Mouse (Mus musculus): ENCODE data around the gene Hoxc6. TPM values are rescaled to one million over a fixed set of nuclear protein-coding genes. Genes with fewer than 3 reads are reported as not detected.

The Hoxc6 gene
- total RNA-seq, 2 experiments from 2014 or later = 47.9 to 59.3 TPM

DNA sequence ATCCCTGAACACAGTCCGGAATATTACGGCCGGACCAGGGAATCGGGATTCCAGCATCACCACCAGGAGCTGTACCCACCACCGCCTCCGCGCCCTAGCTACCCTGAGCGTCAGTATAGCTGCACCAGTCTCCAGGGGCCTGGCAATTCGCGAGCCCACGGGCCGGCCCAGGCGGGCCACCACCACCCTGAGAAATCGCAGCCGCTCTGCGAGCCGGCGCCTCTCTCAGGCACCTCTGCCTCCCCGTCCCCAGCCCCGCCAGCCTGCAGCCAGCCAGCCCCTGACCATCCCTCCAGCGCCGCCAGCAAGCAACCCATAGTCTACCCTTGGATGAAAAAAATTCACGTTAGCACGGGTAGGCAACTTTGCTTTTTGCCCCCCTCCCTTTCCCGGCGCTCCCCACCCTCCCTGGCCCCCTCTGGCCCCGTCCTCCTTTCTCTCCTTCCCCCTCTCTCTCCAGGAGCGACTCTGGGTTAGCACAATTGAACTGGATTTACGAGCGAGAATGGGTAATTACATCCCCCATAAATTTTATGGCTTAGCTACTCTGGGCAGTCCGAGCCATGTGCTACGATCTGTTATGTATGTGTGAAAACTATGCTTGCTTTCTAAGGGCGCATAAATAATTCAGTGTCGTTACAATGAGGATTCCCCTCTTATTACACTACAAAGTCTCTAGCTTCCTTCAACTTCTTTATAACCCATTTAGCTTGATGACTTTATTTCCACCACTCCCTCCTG is 36.9 kb downstream of the Hoxc6 start:
- DNase-seq (ENCODE audit: low spot score in 2 of 2) = peak in 1 of 2 experiments; percentile 23

DNA sequence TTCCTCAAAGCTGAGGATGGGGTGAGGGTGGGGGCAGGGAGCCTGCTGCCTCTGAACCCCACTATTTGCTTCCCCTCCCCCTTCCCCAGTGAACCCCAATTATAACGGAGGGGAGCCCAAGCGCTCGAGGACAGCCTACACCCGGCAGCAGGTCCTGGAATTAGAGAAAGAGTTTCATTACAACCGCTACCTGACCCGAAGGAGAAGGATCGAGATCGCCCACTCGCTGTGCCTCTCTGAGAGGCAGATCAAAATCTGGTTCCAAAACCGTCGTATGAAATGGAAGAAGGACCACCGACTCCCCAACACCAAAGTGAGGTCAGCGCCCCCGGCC is 37.5 kb downstream of the Hoxc6 start:
- DNase-seq (ENCODE audit: low spot score in 2 of 2) = no peak

DNA sequence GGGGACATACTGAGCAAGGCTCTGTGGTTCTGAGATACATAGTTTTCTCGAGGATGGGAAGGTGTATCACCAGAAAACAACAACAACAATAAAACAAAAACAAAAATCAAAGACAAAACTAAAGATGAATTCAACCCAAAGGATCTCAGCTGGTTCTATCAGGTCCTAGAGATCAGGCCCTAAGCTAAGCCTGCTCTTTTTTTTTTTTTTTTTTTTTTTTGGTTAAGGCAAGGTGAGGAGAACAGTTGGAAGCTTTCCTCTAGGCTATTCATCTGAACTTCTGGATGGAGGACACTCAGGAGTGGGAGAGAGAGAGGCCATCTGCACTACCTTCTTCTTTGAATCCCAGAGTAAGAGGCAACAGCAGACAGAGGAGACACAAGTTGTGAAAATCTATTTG is 39.5 kb downstream of the Hoxc6 start:
- no peak for DNase-seq (ENCODE audit: low spot score in 2 of 2)

DNA sequence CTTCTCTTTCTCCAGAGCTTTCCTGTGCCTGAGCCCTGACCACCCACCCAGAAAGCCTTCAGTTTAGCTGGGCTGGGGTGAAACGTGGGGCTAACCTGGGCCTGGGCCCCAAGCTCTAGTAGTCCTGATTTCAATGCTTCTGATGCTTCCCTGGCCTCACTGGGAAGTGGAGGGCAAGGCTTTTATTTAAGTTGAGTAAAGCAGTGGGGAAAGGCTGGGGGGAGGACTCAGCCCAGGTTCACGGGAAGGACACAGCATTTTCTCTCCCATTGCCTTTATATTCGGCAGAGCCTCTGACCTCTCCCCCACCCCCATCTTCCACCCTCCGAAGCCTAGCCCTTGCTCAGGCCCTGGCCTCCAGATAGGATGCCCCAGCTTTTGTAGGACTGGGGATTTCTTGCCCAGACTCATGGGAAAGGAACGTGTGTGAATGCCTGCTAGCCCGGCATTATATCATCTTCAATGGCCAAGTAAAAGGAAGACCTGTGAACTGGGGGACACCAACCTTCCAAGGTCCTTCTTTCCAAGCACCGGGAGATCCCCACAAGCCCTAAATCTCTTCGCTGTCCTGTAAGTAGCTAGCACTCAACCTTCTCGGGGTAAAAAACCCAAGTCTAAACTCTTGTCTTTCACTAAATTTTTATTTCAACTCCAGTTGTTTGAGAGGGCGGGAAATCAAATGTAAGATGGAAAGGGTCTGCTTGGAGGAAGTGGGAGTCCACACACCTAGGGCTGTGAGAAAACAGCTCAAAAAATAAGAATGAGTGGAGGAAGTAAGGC is 40.8 kb downstream of the Hoxc6 start:
- DNase-seq (ENCODE audit: low spot score in 2 of 2) = no peak

DNA sequence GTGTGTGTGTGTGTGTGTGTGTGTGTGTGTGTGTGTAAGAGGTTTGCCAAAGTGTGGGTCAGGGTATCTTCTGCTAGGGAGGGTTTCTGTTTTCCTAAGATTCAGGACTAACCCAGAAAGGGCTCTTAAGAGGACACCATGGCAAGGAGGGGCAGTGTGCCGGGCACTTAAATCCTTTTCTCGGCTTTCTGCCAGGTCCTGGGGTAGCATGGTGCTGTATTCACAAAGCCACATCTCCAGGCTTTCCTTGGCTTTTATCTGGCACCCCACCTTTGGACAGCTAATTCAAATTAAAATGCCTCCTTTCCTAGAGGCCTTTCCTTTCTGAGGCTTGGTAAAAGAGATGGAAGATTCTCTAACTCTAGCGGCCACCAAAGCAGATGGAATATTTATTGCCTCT is 41.6 kb downstream of the Hoxc6 start:
- no peak for DNase-seq (ENCODE audit: low spot score in 2 of 2)

DNA sequence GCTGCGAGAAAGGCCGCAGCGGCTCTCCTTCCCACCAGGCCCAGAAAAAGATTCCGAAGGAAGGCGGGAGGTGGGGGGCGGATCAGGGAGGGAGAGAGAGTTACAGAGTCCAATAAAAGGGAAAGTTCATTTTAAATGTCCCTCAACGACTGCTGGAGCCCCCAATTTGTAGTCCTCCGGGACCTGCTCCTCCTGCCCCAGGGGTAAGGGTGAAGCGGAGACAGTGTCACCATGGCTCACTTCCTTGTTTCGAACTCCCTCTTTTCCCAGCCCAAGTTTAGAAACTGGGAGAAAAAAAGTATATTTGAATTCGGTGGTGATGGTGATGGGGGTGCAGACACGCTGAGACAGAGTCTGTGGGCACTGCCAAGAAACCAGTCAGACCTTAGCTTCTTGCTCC is 42.5 kb downstream of the Hoxc6 start:
- DNase-seq (ENCODE audit: low spot score in 2 of 2) = no peak

DNA sequence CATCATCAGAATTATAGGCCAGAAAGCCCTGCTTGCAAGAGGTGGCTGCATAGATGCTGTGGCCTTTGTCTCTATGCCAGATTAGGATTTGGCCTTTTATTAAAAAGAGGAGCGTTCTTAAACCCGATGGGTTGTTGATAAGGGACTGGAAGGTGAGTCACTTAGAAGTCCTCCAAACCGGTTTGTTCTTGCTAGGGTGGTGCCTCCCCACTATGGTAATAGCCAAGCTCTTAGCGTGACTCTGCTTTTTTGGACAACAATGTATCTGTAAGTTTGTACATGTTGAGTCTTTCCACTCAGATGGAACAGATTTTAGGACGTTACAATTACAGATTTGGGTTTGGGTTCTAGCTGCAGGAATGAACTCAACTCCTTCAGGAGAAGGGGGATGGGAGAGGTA is 43.6 kb downstream of the Hoxc6 start:
- no peak for DNase-seq (ENCODE audit: low spot score in 2 of 2)

DNA sequence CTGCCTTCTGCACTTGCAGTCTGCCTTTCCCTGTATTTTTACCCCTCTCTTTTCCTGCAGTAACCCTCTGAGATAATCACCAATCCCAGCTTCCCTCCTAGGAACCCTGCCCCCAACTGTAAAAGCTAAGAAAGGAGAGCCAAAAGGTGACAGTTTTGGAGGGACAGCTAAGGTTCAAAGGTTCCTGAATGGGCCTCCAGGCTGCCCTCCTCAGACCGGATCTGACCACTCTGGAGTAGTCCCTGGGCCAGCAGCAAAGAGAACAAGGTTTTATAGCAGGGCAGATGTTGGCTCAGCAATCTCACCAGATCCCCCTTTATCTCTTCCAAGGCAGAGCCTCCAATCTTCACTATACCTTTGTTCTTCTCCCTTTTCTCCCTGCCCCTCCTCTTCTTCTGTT is 44.2 kb downstream of the Hoxc6 start:
- DNase-seq (ENCODE audit: low spot score in 2 of 2) = no peak

DNA sequence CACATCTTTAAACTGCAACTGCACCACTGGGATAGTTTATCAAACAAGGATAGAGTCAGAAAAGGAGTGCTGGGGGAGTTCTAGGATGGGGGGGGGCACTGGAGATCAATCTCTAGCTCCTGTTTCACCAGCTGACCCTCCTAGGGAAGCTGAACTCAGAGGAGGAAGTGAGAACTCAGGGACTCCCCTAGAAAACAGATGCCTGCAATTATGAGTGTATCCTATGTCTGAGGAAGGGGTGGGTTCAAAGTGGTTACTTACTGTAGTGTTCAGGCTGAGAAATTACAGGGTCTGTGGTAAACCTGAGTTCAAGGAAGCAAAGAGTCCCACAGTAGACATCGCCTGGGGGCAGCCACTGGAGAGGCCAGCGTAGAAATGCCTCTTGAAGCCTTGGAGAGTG is 53.6 kb downstream of the Hoxc6 start:
- DNase-seq (ENCODE audit: low spot score in 2 of 2) = no peak

DNA sequence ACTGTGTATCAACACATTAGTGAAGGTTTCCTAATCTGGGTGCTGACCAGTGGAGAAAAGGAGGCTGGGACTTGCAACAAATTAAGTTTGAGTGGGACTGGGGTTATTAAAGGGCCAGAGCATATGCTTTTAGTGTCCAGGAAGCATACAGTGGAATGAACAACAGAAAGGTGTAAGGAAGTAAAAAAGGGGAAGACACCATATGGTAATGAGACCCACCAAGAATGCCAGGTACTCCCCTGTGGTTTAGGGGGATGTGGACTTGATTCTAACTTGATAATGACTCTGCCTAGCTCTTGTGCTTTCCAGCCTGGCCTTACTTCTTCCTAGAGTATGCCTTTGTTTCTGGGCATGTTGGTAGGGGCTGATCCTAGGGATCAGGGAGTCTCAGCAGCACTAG is 55.2 kb downstream of the Hoxc6 start:
- no peak for DNase-seq (ENCODE audit: low spot score in 2 of 2)

DNA sequence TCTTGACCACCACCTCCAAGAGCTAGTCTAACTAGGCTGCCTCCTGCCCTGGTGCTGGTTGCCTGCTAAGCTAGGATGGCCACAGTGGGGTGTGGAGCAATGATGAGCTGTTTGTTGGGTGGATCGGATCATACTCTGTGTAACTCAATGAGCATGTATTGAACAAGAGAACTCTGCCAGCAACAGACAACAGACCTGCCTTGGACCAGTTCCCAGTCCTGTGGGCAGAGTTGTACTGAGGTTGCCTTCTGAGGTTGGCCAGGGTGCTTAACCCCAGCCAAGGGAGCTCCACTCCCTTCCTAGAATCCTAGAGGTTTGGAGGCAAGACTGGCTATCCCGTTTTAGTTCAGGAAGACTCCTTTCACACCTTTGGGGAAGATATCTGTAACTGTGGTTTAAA is 58.3 kb downstream of the Hoxc6 start:
- no peak for DNase-seq (ENCODE audit: low spot score in 2 of 2)

DNA sequence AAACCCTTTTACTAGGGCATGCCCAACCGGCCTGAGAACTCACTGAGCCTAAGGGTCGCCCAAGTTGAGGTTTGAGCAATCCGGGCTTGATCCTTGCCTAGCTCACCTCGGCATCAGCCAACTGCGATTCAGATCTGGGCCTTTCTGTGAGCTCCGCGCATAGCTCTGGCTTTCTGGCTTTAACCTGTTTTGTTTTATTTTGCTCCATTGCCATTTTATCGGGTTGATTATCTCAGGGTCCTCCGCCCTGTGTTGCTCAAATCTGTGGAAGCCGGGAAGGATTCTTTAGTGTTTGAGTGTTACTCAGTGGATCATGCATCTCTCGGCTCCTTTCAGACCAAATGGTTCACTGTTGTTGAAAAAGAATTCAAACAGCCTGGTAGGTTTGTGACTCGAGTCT is 60.7 kb downstream of the Hoxc6 start:
- peak in 1 of 2 experiments; percentile 9 for DNase-seq (ENCODE audit: low spot score in 2 of 2)

DNA sequence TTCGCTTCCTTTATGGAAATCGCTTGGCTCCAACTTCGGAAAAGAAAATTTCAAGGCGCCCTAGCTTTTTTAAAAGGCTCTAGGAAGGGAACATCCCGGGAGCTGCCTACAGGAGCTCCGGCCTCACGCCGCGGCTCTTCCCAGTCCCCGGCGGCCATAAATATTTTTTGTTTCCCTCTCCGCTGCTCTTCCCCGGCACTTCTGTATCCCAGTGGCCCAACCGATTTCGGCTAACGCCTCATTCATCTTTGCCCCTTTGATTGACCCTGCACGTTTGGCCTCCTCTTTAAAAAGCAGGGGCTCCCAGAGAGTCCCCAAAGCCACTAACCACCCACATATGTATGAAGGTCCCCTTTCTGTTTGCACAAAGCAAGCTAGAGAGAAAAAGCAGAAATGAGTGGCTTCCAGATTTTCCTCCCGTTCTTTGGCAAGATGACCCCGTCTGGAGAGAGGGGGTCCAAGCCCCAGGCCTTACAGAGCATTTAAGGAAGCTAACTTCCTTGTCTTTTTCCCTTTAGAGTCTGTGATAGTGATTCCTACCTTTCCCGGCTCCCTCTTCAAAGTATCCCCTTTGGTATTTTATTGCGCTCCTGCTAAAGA is 61.4 kb downstream of the Hoxc6 start:
- DNase-seq (ENCODE audit: low spot score in 2 of 2) = peak in 1 of 2 experiments; percentile 12

DNA sequence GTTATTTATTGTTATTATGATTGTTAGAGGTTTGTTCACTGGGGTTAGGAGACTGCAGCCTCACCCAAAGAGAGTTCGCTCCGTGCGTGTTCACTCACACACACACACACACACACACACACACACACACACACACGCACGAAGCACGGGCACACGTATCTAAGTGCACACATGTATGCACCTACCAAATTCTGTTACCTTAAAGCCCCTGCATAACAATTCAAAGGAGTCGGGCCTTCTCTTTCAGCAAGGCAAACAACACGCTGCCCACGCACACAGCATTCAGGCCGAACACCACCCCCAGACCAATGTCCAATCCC is 61.9 kb downstream of the Hoxc6 start:
- no peak for DNase-seq (ENCODE audit: low spot score in 2 of 2)

DNA sequence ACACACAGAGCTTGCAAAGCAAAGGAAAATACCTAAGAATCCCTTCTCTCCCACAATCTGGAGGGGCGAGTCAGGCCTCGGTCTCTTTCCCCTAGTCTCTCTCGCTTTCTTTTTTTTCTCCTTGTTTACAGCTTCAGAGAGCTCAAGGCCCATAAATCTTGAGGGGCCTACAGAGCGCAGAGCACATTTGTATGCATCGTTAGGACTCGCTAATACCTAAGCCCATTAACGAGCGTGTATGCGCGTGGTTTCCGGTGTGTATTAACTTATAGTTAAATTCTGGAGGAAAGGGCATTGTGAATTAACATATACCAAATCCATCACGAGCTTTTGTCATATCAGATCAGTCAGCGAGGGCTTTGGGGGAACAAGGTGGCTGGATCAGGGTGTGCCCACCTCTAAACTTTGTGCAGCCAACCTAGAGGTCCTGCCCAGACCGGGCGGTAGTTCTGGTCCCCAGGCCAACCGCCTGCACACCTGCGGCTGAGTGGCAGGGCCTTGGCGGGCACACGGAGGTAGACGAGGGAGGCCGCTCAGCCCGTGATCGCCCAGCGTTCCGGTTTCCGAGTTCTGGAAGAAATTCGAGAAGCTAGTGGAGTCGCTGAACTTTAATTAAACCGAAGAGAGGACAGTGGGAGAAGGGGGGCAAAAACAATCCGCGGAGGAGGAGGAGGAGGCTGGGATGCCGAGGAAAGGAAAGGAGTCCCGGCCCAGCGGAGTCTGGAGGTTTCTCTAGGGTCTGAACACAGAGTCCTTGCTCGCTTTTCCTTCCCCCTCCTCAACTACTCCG is 62.5 kb downstream of the Hoxc6 start:
- peak in 1 of 2 experiments; percentile 25 for DNase-seq (ENCODE audit: low spot score in 2 of 2)

DNA sequence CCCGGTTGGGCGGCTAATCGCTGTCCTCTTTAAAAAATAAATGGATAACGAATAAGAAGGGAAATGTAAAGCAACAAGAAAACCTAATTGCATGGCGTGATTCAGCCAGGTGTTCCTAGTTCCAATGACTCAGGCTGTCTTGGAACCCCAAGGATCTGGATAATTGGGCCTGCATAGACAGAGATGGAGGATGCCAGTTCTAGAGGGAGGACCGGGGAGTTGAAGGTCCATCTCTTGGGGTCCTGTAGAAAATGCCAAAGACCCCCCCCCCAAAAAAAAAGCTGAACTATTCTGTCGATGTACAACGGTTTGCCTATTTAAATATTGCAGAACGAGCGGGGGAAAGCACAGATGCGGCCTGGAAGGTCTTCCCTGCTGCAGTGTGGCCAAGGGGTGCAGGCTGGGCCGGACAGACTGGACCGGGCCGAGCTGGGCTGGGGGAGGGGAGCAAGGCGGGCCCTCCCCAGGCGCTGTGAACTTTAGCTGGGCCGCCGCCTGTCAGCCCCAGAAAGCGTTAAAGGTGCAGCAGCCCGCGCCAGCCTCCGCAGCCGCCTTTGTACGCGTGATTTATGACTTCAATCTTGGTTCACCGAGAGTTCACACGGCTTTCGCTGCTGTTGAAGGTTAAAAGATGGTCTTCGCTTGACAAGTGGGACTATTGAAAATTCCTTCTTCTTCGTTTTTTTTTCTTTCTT is 63.2 kb downstream of the Hoxc6 start:
- peak; percentile 36 to 53 for DNase-seq (ENCODE audit: low spot score in 2 of 2)

Small RNA genes lying within 50 kb of the gene (microRNA-seq; reads per million reads assigned to microRNA genes)
- gene Mir196a-2 (ENCODE audit: borderline number of aligned reads in 2 of 2) (151 to 175 reads per million in 2 experiments), gene Mir615 (ENCODE audit: borderline number of aligned reads in 2 of 2) (2,188 to 3,064 reads per million in 2 experiments)

Other genes starting within 250 kb of the Hoxc6 start
- not detected for gene Hoxc13, start 77.2 kb upstream of the Hoxc6 start, total RNA-seq (2021)
- not detected for gene Hoxc12, start 61.5 kb upstream of the Hoxc6 start, total RNA-seq (2021)
- gene Hoxc11, start 43.8 kb upstream of the Hoxc6 start, total RNA-seq (2021) = not detected
- gene Hoxc10, start 31.5 kb upstream of the Hoxc6 start, total RNA-seq (2021) = under 1 TPM; 0.20 to 0.67 TPM
- gene Hoxc5, start 30.8 kb upstream of the Hoxc6 start, total RNA-seq (2021) = 1 to 10 TPM; 7.0 to 7.5 TPM
- 1 to 10 TPM in 1 of 2 experiments, under 1 TPM in 1; 0.66 to 1.4 TPM for gene Hoxc9, start 21.8 kb upstream of the Hoxc6 start, total RNA-seq (2021)
- 10 to 100 TPM; 30.8 to 34.8 TPM for gene Hoxc8, start 7.7 kb upstream of the Hoxc6 start, total RNA-seq (2021)
- gene Hoxc4, start 20.7 kb downstream of the Hoxc6 start, total RNA-seq (2021) = 1 to 10 TPM; 5.0 to 7.3 TPM
- gene Smug1, start 168.8 kb downstream of the Hoxc6 start, total RNA-seq (2021) = 10 to 100 TPM; 12.5 to 13.2 TPM
- gene Cbx5, start 241.6 kb downstream of the Hoxc6 start, total RNA-seq (2021) = 10 to 100 TPM; 65.0 to 76.3 TPM
- 100 to 1,000 TPM; 160 to 179 TPM for gene Hnrnpa1, start 242.2 kb downstream of the Hoxc6 start, total RNA-seq (2021)

All from adrenal gland, adult 18-20 months (tissue).